Mouse (Mus musculus): ENCODE results near the gene Hnrnpm. TPM values are rescaled to one million over a fixed set of nuclear protein-coding genes. Genes with fewer than 3 reads are reported as not detected.
A peak's percentile ranks its signal among the peaks of the same experiment; 100 is the strongest.

The Hnrnpm gene
- polyA plus RNA-seq, 1 experiment from 2014 or later = 475 TPM

GRCm38 (mm10) chr17:33713271-33713670, 26.6 kb upstream of the Hnrnpm start:
- no peak for ATAC-seq (ENCODE audit: insufficient number of reproducible peaks, insufficient read depth, low FRiP score, low TSS enrichment)
- Histone ChIP-seq H3K36me3 (peaks cover 8% of the 10 kb centered on the region), H3K27ac (no peak overlapping the region), H3K4me1 (0 out of 2 replicates have a peak, but pooled peaks cover 5% of the 10 kb centered on the region), H3K9ac (no peak overlapping the region), H3K4me2 (replicated peaks) (no peak overlapping the region), H3K4me3 (no peak overlapping the region), H3K9me3 (no peaks in the 10 kb centered on the region), H3K27me3 (no peaks in the 10 kb centered on the region)
- WGBS = 84% methylated on average over 5 of the region's 5 CpGs

GRCm38 (mm10) chr17:33709834-33710233, 23.2 kb upstream of the Hnrnpm start:
- 65% methylated on average over 3 of the region's 3 CpGs for WGBS
- no peaks in the 10 kb centered on the region for H3K4me1 ChIP-seq
- H3K4me3 ChIP-seq = no peak overlapping the region

GRCm38 (mm10) chr17:33703091-33703490, 16.4 kb upstream of the Hnrnpm start:
- Histone ChIP-seq H3K4me2 (replicated peaks) (no peak overlapping the region), H3K9ac (no peak overlapping the region), H3K4me3 (no peak overlapping the region), H3K36me3 (peaks cover 25% of the 10 kb centered on the region; the same call in 1 of the 2 replicates), H3K9me3 (no peaks in the 10 kb centered on the region), H3K4me1 (no peaks in the 10 kb centered on the region), H3K27me3 (no peaks in the 10 kb centered on the region), H3K27ac (no peak overlapping the region)
- ATAC-seq (ENCODE audit: insufficient number of reproducible peaks, insufficient read depth, low FRiP score, low TSS enrichment) = no peak
- 91% methylated on average over 9 of the region's 9 CpGs for WGBS

More at GRCm38 (mm10) chr17:33709834-33710233, 23.2 kb upstream of the Hnrnpm start:
- Histone ChIP-seq H3K9me3 (no peaks in the 10 kb centered on the region), H3K27me3 (no peaks in the 10 kb centered on the region), H3K9ac (no peak overlapping the region), H3K27ac (no peak overlapping the region), H3K36me3 (peaks cover 17% of the 10 kb centered on the region), H3K4me2 (replicated peaks) (no peak overlapping the region)
- ATAC-seq (ENCODE audit: insufficient number of reproducible peaks, insufficient read depth, low FRiP score, low TSS enrichment) = no peak

GRCm38 (mm10) chr17:33702178-33702577, 15.5 kb upstream of the Hnrnpm start:
- no peaks in the 10 kb centered on the region for H3K27me3 ChIP-seq
- H3K27ac ChIP-seq = no peak overlapping the region
- H3K4me3 ChIP-seq = no peak overlapping the region
- WGBS = 52% methylated on average over 1 of the region's 1 CpGs
- no peak overlapping the region for H3K9ac ChIP-seq
- ATAC-seq (ENCODE audit: insufficient number of reproducible peaks, insufficient read depth, low FRiP score, low TSS enrichment) = no peak
- H3K36me3 ChIP-seq = peaks cover 32% of the 10 kb centered on the region; the same call in 1 of the 2 replicates
- no peaks in the 10 kb centered on the region for H3K4me1 ChIP-seq
- H3K4me2 ChIP-seq (replicated peaks) = no peak overlapping the region
- H3K9me3 ChIP-seq = no peaks in the 10 kb centered on the region

- Histone ChIP-seq H3K4me3 (no peak overlapping the region), H3K27me3 (no peaks in the 10 kb centered on the region), H3K36me3 (peaks cover 40% of the 10 kb centered on the region), H3K9ac (no peak overlapping the region), H3K27ac (no peak overlapping the region), H3K4me1 (no peaks in the 10 kb centered on the region), H3K9me3 (no peaks in the 10 kb centered on the region), H3K4me2 (replicated peaks) (no peak overlapping the region)
- WGBS = 66% methylated on average over 1 of the region's 1 CpGs
- no peak for ATAC-seq (ENCODE audit: insufficient number of reproducible peaks, insufficient read depth, low FRiP score, low TSS enrichment)
These were observed 8.8 kb upstream of the Hnrnpm start for GRCm38 (mm10) chr17:33695471-33695870.

- under 1% methylated on average over 41 of the region's 42 CpGs for WGBS
- Histone ChIP-seq H3K9ac (peak overlapping the region; percentile 96), H3K4me2 (replicated peaks) (peak overlapping the region; percentile 95), H3K27me3 (no peaks in the 10 kb centered on the region), H3K9me3 (no peaks in the 10 kb centered on the region), H3K4me1 (peaks cover 30% of the 10 kb centered on the region), H3K4me3 (peak overlapping the region; percentile 91), H3K27ac (peak overlapping the region; percentile 96), H3K36me3 (no peaks in the 10 kb centered on the region)
- ATAC-seq (ENCODE audit: insufficient number of reproducible peaks, insufficient read depth, low FRiP score, low TSS enrichment) = peak; percentile 97
These were observed 1.4 kb downstream of the Hnrnpm start for GRCm38 (mm10) chr17:33685249-33685653.

- peak; percentile 62 for ATAC-seq (ENCODE audit: insufficient number of reproducible peaks, insufficient read depth, low FRiP score, low TSS enrichment)
- Histone ChIP-seq H3K4me2 (replicated peaks) (peak overlapping the region; percentile 95), H3K9ac (peak overlapping the region; percentile 96), H3K27ac (peak overlapping the region; percentile 96), H3K4me1 (peaks cover 30% of the 10 kb centered on the region), H3K36me3 (no peaks in the 10 kb centered on the region), H3K27me3 (no peaks in the 10 kb centered on the region), H3K4me3 (peak overlapping the region; percentile 91), H3K9me3 (no peaks in the 10 kb centered on the region)
- under 1% methylated on average over 44 of the region's 44 CpGs for WGBS
These were observed 1.9 kb downstream of the Hnrnpm start for GRCm38 (mm10) chr17:33684671-33685231.

- peak overlapping the region; percentile 95 for H3K4me2 ChIP-seq (replicated peaks)
- peaks cover 10% of the 10 kb centered on the region for H3K36me3 ChIP-seq
- H3K9me3 ChIP-seq = no peaks in the 10 kb centered on the region
- no peak for ATAC-seq (ENCODE audit: insufficient number of reproducible peaks, insufficient read depth, low FRiP score, low TSS enrichment)
- H3K4me3 ChIP-seq = no peak overlapping the region
- H3K27ac ChIP-seq = no peak overlapping the region
- no peak overlapping the region for H3K9ac ChIP-seq
- no peaks in the 10 kb centered on the region for H3K27me3 ChIP-seq
- H3K4me1 ChIP-seq = peaks cover 30% of the 10 kb centered on the region
These were observed 4.9 kb downstream of the Hnrnpm start for GRCm38 (mm10) chr17:33681767-33682166.

GRCm38 (mm10) chr17:33678771-33679170, 7.9 kb downstream of the Hnrnpm start:
- Histone ChIP-seq H3K9ac (no peak overlapping the region), H3K4me2 (replicated peaks) (no peak overlapping the region), H3K4me1 (peaks cover 24% of the 10 kb centered on the region), H3K36me3 (peaks cover 17% of the 10 kb centered on the region), H3K9me3 (no peaks in the 10 kb centered on the region), H3K27me3 (no peaks in the 10 kb centered on the region), H3K27ac (no peak overlapping the region), H3K4me3 (no peak overlapping the region)
- no peak for ATAC-seq (ENCODE audit: insufficient number of reproducible peaks, insufficient read depth, low FRiP score, low TSS enrichment)

GRCm38 (mm10) chr17:33676086-33676485, 10.6 kb downstream of the Hnrnpm start:
- no peak overlapping the region for H3K9ac ChIP-seq
- H3K9me3 ChIP-seq = no peaks in the 10 kb centered on the region
- no peak for ATAC-seq (ENCODE audit: insufficient number of reproducible peaks, insufficient read depth, low FRiP score, low TSS enrichment)
- no peak overlapping the region for H3K4me3 ChIP-seq
- H3K36me3 ChIP-seq = peaks cover 21% of the 10 kb centered on the region
- H3K27me3 ChIP-seq = no peaks in the 10 kb centered on the region
- 90% methylated on average over 2 of the region's 2 CpGs for WGBS
- peaks cover 4% of the 10 kb centered on the region for H3K4me1 ChIP-seq
- H3K27ac ChIP-seq = no peak overlapping the region
- H3K4me2 ChIP-seq (replicated peaks) = no peak overlapping the region

- H3K9ac ChIP-seq = no peak overlapping the region
- H3K27me3 ChIP-seq = no peaks in the 10 kb centered on the region
- H3K4me3 ChIP-seq = no peak overlapping the region
- H3K4me1 ChIP-seq = no peaks in the 10 kb centered on the region; the same call in 1 of the 2 replicates
- peaks cover 21% of the 10 kb centered on the region for H3K36me3 ChIP-seq
- no peaks in the 10 kb centered on the region for H3K9me3 ChIP-seq
- ATAC-seq (ENCODE audit: insufficient number of reproducible peaks, insufficient read depth, low FRiP score, low TSS enrichment) = no peak
- no peak overlapping the region for H3K27ac ChIP-seq
- no peak overlapping the region for H3K4me2 ChIP-seq (replicated peaks)
These were observed 11.2 kb downstream of the Hnrnpm start for GRCm38 (mm10) chr17:33675452-33675851.

GRCm38 (mm10) chr17:33673837-33674236, 12.8 kb downstream of the Hnrnpm start:
- no peak for ATAC-seq (ENCODE audit: insufficient number of reproducible peaks, insufficient read depth, low FRiP score, low TSS enrichment)
- Histone ChIP-seq H3K4me2 (replicated peaks) (no peak overlapping the region), H3K27me3 (no peaks in the 10 kb centered on the region), H3K4me3 (no peak overlapping the region), H3K36me3 (peaks cover 21% of the 10 kb centered on the region), H3K9ac (no peak overlapping the region), H3K9me3 (no peaks in the 10 kb centered on the region), H3K4me1 (no peaks in the 10 kb centered on the region; the same call in 1 of the 2 replicates), H3K27ac (no peak overlapping the region)
- WGBS = 79% methylated on average over 1 of the region's 1 CpGs
